ENCODE assay signal across 18 mouse cellular contexts in genomic region chr16:96114729-96115128, GRCm38 (mm10). TPM values are rescaled to one million over a fixed set of nuclear protein-coding genes. Genes with fewer than 3 reads are reported as not detected.
DNase-seq lines count a peak whose midpoint lies in the region; ATAC-seq and TF ChIP-seq lines count a peak whose summit lies in the region.
"Had no signal": no experiment of that assay in that cellular context is flagged by ENCODE, and none has a peak within 500 bp of the region (broad histone marks: within the 10 kb centered on the region; RNA-seq: fewer than 3 reads in every experiment).

No protein-coding gene starts in this region.

- no peak for ATAC-seq in intestine, postnatal 0 days
- ATAC-seq in intestine, embryonic 15.5 days = no peak
- no peak for ATAC-seq in midbrain, postnatal 0 days (ENCODE audit: low FRiP score)
- no peak for ATAC-seq in midbrain, embryonic 15.5 days (replicated peaks)
- no peak for ATAC-seq in forebrain, postnatal 0 days
- ATAC-seq: hindbrain, embryonic 16.5 days had no signal

- no peaks in the 10 kb centered on the region for H3K36me3 ChIP-seq in intestine, postnatal 0 days (ENCODE audit: control insufficient read depth, insufficient read depth)
- no peaks in the 10 kb centered on the region for H3K36me3 ChIP-seq in intestine, embryonic 15.5 days
- H3K36me3 ChIP-seq in midbrain, postnatal 0 days (ENCODE audit: insufficient read depth, low read length) = 0 out of 2 replicates have a peak, but pooled peaks cover 3% of the 10 kb centered on the region
- no peaks in the 10 kb centered on the region; the same call in 1 of the 2 replicates for H3K36me3 ChIP-seq in midbrain, embryonic 15.5 days (replicated peaks)
- no peaks in the 10 kb centered on the region for H3K36me3 ChIP-seq in MEL (ENCODE audit: control insufficient read depth in 1 of 2, insufficient read depth in 2 of 2, low read length in 2 of 2)
- H3K36me3 ChIP-seq in myocyte (ENCODE audit: control insufficient read depth, insufficient read depth) = peaks cover 7% of the 10 kb centered on the region
- H3K36me3 ChIP-seq in limb, embryonic 10.5 days = 0 out of 2 replicates have a peak, but pooled peaks cover 2% of the 10 kb centered on the region
- H3K36me3 ChIP-seq in forebrain, postnatal 0 days (ENCODE audit: insufficient read depth) = peaks cover 18% of the 10 kb centered on the region
- H3K36me3 ChIP-seq: embryonic facial prominence, embryonic 12.5 days; kidney, embryonic 15.5 days; stomach, embryonic 15.5 days had no signal

- TF ChIP-seq POLR2A in MEL (IDR thresholded peaks at IDR 0.05; ENCODE audit: control insufficient read depth in 1 of 2, insufficient read depth in 1 of 2, low read depth in 1 of 2, low read length in 2 of 2, poor library complexity in 1 of 2) (no peak), myocyte (IDR thresholded peaks at IDR 0.05; ENCODE audit: insufficient read length, low read depth) (no peak)

- no peak overlapping the region for H3K4me3 ChIP-seq in intestine, postnatal 0 days (ENCODE audit: low read depth, low read length)
- no peak overlapping the region for H3K4me3 ChIP-seq in intestine, embryonic 15.5 days (replicated peaks)
- H3K4me3 ChIP-seq in midbrain, postnatal 0 days (ENCODE audit: low read depth, low read length) = no peak overlapping the region
- no peak overlapping the region for H3K4me3 ChIP-seq in midbrain, embryonic 15.5 days
- H3K4me3 ChIP-seq in MEL (ENCODE audit: control insufficient read depth in 1 of 2, insufficient read depth in 1 of 2, low read depth in 2 of 2, low read length in 2 of 2) = no peak overlapping the region
- no peak overlapping the region for H3K4me3 ChIP-seq in myocyte
- no peak overlapping the region for H3K4me3 ChIP-seq in limb, embryonic 10.5 days
- H3K4me3 ChIP-seq in forebrain, postnatal 0 days (ENCODE audit: low read depth, low read length) = no peak overlapping the region
- H3K4me3 ChIP-seq: embryonic facial prominence, embryonic 12.5 days; forebrain, embryonic 10.5 days; heart, embryonic 10.5 days; kidney, embryonic 15.5 days; stomach, embryonic 15.5 days had no signal

- no peaks in the 10 kb centered on the region for H3K27me3 ChIP-seq in intestine, postnatal 0 days (replicated peaks; ENCODE audit: control insufficient read depth, insufficient read depth, low read length)
- H3K27me3 ChIP-seq in intestine, embryonic 15.5 days (replicated peaks) = no peaks in the 10 kb centered on the region
- H3K27me3 ChIP-seq in midbrain, postnatal 0 days (ENCODE audit: insufficient read depth, low read length) = no peaks in the 10 kb centered on the region
- H3K27me3 ChIP-seq in midbrain, embryonic 15.5 days (replicated peaks) = no peaks in the 10 kb centered on the region
- H3K27me3 ChIP-seq in MEL (ENCODE audit: control insufficient read depth in 1 of 2, insufficient read depth in 2 of 2, low read length in 2 of 2) = no peaks in the 10 kb centered on the region
- H3K27me3 ChIP-seq in myocyte (ENCODE audit: control insufficient read depth, insufficient read depth, insufficient read length) = no peaks in the 10 kb centered on the region
- no peaks in the 10 kb centered on the region for H3K27me3 ChIP-seq in limb, embryonic 10.5 days (ENCODE audit: low read depth, poor library complexity, severe bottlenecking)
- H3K27me3 ChIP-seq in forebrain, postnatal 0 days (ENCODE audit: insufficient read depth, low read length) = no peaks in the 10 kb centered on the region
- H3K27me3 ChIP-seq: embryonic facial prominence, embryonic 12.5 days; kidney, embryonic 15.5 days; stomach, embryonic 15.5 days had no signal

- no peak overlapping the region for H3K4me2 ChIP-seq in intestine, postnatal 0 days (replicated peaks; ENCODE audit: low read depth)
- H3K4me2 ChIP-seq in intestine, embryonic 15.5 days (replicated peaks) = no peak overlapping the region
- H3K4me2 ChIP-seq in midbrain, postnatal 0 days (ENCODE audit: low read depth, low read length, poor library complexity, severe bottlenecking) = no peak overlapping the region
- H3K4me2 ChIP-seq in midbrain, embryonic 15.5 days = no peak overlapping the region
- H3K4me2 ChIP-seq in myocyte (ENCODE audit: low read depth) = peak overlapping the region; percentile 30
- no peak overlapping the region for H3K4me2 ChIP-seq in forebrain, postnatal 0 days (ENCODE audit: low read depth)
- H3K4me2 ChIP-seq: embryonic facial prominence, embryonic 12.5 days; kidney, embryonic 15.5 days; stomach, embryonic 15.5 days had no signal

- H3K9ac ChIP-seq in intestine, postnatal 0 days (ENCODE audit: low read depth, low read length) = no peak overlapping the region
- H3K9ac ChIP-seq in intestine, embryonic 15.5 days = no peak overlapping the region
- H3K9ac ChIP-seq in midbrain, postnatal 0 days (replicated peaks; ENCODE audit: low read length, poor library complexity, severe bottlenecking) = no peak overlapping the region
- H3K9ac ChIP-seq in midbrain, embryonic 15.5 days = no peak overlapping the region
- H3K9ac ChIP-seq in MEL (ENCODE audit: control insufficient read depth, low read depth, low read length, poor library complexity, severe bottlenecking) = no peak overlapping the region
- no peak overlapping the region for H3K9ac ChIP-seq in forebrain, postnatal 0 days
- H3K9ac ChIP-seq: kidney, embryonic 15.5 days; stomach, embryonic 15.5 days had no signal

- H3K9me3 ChIP-seq in intestine, postnatal 0 days (ENCODE audit: control insufficient read depth) = no peaks in the 10 kb centered on the region
- H3K9me3 ChIP-seq in intestine, embryonic 15.5 days = no peaks in the 10 kb centered on the region
- no peaks in the 10 kb centered on the region for H3K9me3 ChIP-seq in midbrain, postnatal 0 days (ENCODE audit: low read length)
- no peaks in the 10 kb centered on the region for H3K9me3 ChIP-seq in midbrain, embryonic 15.5 days
- no peaks in the 10 kb centered on the region for H3K9me3 ChIP-seq in MEL (replicated peaks; ENCODE audit: insufficient read depth, low read length)
- no peaks in the 10 kb centered on the region for H3K9me3 ChIP-seq in limb, embryonic 10.5 days (replicated peaks)
- no peaks in the 10 kb centered on the region for H3K9me3 ChIP-seq in forebrain, postnatal 0 days (ENCODE audit: low read length)
- H3K9me3 ChIP-seq: embryonic facial prominence, embryonic 12.5 days; forebrain, embryonic 10.5 days; heart, embryonic 10.5 days; kidney, embryonic 15.5 days; stomach, embryonic 15.5 days had no signal

- peak; percentile 40 for TF ChIP-seq CTCF in intestine, postnatal 0 days (IDR thresholded peaks at IDR 0.05; ENCODE audit: low read depth)
- TF ChIP-seq CTCF in midbrain, postnatal 0 days (IDR thresholded peaks at IDR 0.05) = 0 out of 2 replicates have a peak, but pooled peaks have one; percentile 12
- TF ChIP-seq CTCF in MEL (IDR thresholded peaks at IDR 0.05 in 2 of 3, conservative IDR thresholded peaks at IDR 0.05 in 1 of 3; ENCODE audit: control insufficient read depth in 1 of 3, insufficient read depth in 1 of 3, low read depth in 2 of 3, low read length in 3 of 3, poor library complexity in 1 of 3, severe bottlenecking in 1 of 3) = peak; percentile 26 to 72 (median 49); a peak in 5 of 6 replicates
- TF ChIP-seq CTCF in forebrain, postnatal 0 days (IDR thresholded peaks at IDR 0.05; ENCODE audit: low read depth) = no peak

- no peaks in the 10 kb centered on the region for H3K4me1 ChIP-seq in intestine, postnatal 0 days (replicated peaks; ENCODE audit: control insufficient read depth, insufficient read depth, low read length)
- H3K4me1 ChIP-seq in intestine, embryonic 15.5 days (replicated peaks) = no peaks in the 10 kb centered on the region
- no peaks in the 10 kb centered on the region for H3K4me1 ChIP-seq in midbrain, postnatal 0 days (ENCODE audit: insufficient read depth, low read length)
- no peaks in the 10 kb centered on the region for H3K4me1 ChIP-seq in midbrain, embryonic 15.5 days
- H3K4me1 ChIP-seq in MEL (ENCODE audit: control insufficient read depth in 1 of 2, insufficient read depth in 2 of 2, low read length in 2 of 2) = no peaks in the 10 kb centered on the region
- no peaks in the 10 kb centered on the region for H3K4me1 ChIP-seq in limb, embryonic 10.5 days
- H3K4me1 ChIP-seq in forebrain, postnatal 0 days (ENCODE audit: insufficient read depth) = no peaks in the 10 kb centered on the region
- H3K4me1 ChIP-seq: forebrain, embryonic 10.5 days; kidney, embryonic 15.5 days; stomach, embryonic 15.5 days had no signal

- no peaks in the 10 kb centered on the region for H3K79me2 ChIP-seq in MEL (ENCODE audit: control insufficient read depth, insufficient read depth, low read length, poor library complexity)
- no peaks in the 10 kb centered on the region for H3K79me2 ChIP-seq in myocyte (ENCODE audit: control insufficient read depth, insufficient read depth)

- peak; percentile 67 for TF ChIP-seq RAD21 in MEL (IDR thresholded peaks at IDR 0.05; ENCODE audit: low read depth, low read length)

- no peak overlapping the region for H3K27ac ChIP-seq in intestine, postnatal 0 days (ENCODE audit: low read depth, low read length)
- no peak overlapping the region for H3K27ac ChIP-seq in intestine, embryonic 15.5 days
- H3K27ac ChIP-seq in midbrain, postnatal 0 days (ENCODE audit: low read depth, low read length) = no peak overlapping the region
- no peak overlapping the region for H3K27ac ChIP-seq in midbrain, embryonic 15.5 days
- H3K27ac ChIP-seq in MEL (ENCODE audit: control insufficient read depth, low read depth, low read length) = no peak overlapping the region
- no peak overlapping the region for H3K27ac ChIP-seq in limb, embryonic 10.5 days
- H3K27ac ChIP-seq in forebrain, postnatal 0 days (ENCODE audit: low read depth, low read length) = no peak overlapping the region
- H3K27ac ChIP-seq: embryonic facial prominence, embryonic 12.5 days; forebrain, embryonic 10.5 days; kidney, embryonic 15.5 days; stomach, embryonic 15.5 days had no signal

- TF ChIP-seq EP300 in MEL (IDR thresholded peaks at IDR 0.05; ENCODE audit: low read depth in 1 of 2, low read length in 2 of 2) = no peak

- H3ac ChIP-seq in myocyte (ENCODE audit: control insufficient read depth, insufficient read length) = no peak overlapping the region

- no peak for DNase-seq in midbrain, postnatal 0 days (ENCODE audit: low spot score)
- peak; percentile 71 for DNase-seq in MEL (ENCODE audit: low read depth, low spot score)
- DNase-seq in limb, embryonic 10.5 days (ENCODE audit: low spot score) = no peak
- no peak for DNase-seq in forebrain, postnatal 0 days
- DNase-seq: adrenal gland, postnatal 25 days; cerebellum, postnatal 14 days; lung, adult 2 months; right cerebral cortex, postnatal 4 days had no signal

- 56% methylated on average over 4 of the region's 4 CpGs for WGBS in intestine, postnatal 0 days
- WGBS in intestine, embryonic 15.5 days = 51% methylated on average over 4 of the region's 4 CpGs
- WGBS in midbrain, postnatal 0 days = 49% methylated on average over 4 of the region's 4 CpGs
- WGBS in midbrain, embryonic 15.5 days = 41% methylated on average over 4 of the region's 4 CpGs
- WGBS in limb, embryonic 10.5 days = 60% methylated on average over 4 of the region's 4 CpGs
- 51% methylated on average over 4 of the region's 4 CpGs for WGBS in forebrain, postnatal 0 days

RNA-seq across cellular contexts. Expression of gene Hmgn1, which starts 12.8 kb away (rescaled TPM):
- 200 and 202 TPM in 2 replicates for polyA plus RNA-seq in intestine, postnatal 0 days (2015; fragmentation: Nextera tagmentation; extraction: Ambion mirVana)
- 489 and 623 TPM in 2 replicates for polyA plus RNA-seq in intestine, embryonic 15.5 days (2015; fragmentation: Nextera tagmentation; extraction: Ambion mirVana)
- total RNA-seq in midbrain, postnatal 0 days (2014; rRNA removed) = 106 and 119 TPM in 2 replicates
- polyA plus RNA-seq in midbrain, postnatal 0 days (2015; fragmentation: Nextera tagmentation; extraction: Ambion mirVana) = 184 and 202 TPM in 2 replicates
- polyA plus RNA-seq in midbrain, embryonic 15.5 days (2015; fragmentation: Nextera tagmentation; extraction: Ambion mirVana) = 298 and 315 TPM in 2 replicates
- total RNA-seq in MEL (2012; rRNA removed) = 185 and 186 TPM in 2 replicates
- polyA plus RNA-seq in MEL (2012; ENCODE audit: insufficient read depth in 1 of 2, insufficient read length in 2 of 2, low read depth in 1 of 2, low replicate concordance in 2 of 2, missing spikeins in 1 of 2) = 100 to 1,000 TPM; 246 to 778 TPM
- polyA plus RNA-seq in myocyte (2012; fragmentation: generic; extraction: Trizol) = 120 TPM
- polyA plus RNA-seq in limb, embryonic 10.5 days (2016; fragmentation: Nextera tagmentation; extraction: Ambion mirVana) = 979 and 1,015 TPM in 2 replicates
- 141 and 166 TPM in 2 replicates for total RNA-seq in forebrain, postnatal 0 days (2014; rRNA removed)
- 241 and 247 TPM in 2 replicates for polyA plus RNA-seq in forebrain, postnatal 0 days (2015; fragmentation: Nextera tagmentation; extraction: Ambion mirVana)

RNA-seq across cellular contexts. Expression of gene Wrb, which starts 30.5 kb away (rescaled TPM):
- 18.3 and 18.5 TPM in 2 replicates for polyA plus RNA-seq in intestine, postnatal 0 days (2015; fragmentation: Nextera tagmentation; extraction: Ambion mirVana)
- 56.4 and 61.6 TPM in 2 replicates for polyA plus RNA-seq in intestine, embryonic 15.5 days (2015; fragmentation: Nextera tagmentation; extraction: Ambion mirVana)
- total RNA-seq in midbrain, postnatal 0 days (2014; rRNA removed) = 190 and 218 TPM in 2 replicates
- polyA plus RNA-seq in midbrain, postnatal 0 days (2015; fragmentation: Nextera tagmentation; extraction: Ambion mirVana) = 212 and 228 TPM in 2 replicates
- polyA plus RNA-seq in midbrain, embryonic 15.5 days (2015; fragmentation: Nextera tagmentation; extraction: Ambion mirVana) = 217 and 221 TPM in 2 replicates
- total RNA-seq in MEL (2012; rRNA removed) = 36.7 and 50.2 TPM in 2 replicates
- polyA plus RNA-seq in MEL (2012; ENCODE audit: insufficient read depth in 1 of 2, insufficient read length in 2 of 2, low read depth in 1 of 2, low replicate concordance in 2 of 2, missing spikeins in 1 of 2) (10 to 100 TPM in 1 of 2 experiments, not detected in 1; 41.6 TPM), myocyte (2012; fragmentation: generic; extraction: Trizol) (16.4 TPM)
- 78.2 and 79.6 TPM in 2 replicates for polyA plus RNA-seq in limb, embryonic 10.5 days (2016; fragmentation: Nextera tagmentation; extraction: Ambion mirVana)
- total RNA-seq in forebrain, postnatal 0 days (2014; rRNA removed) = 178 and 180 TPM in 2 replicates
- polyA plus RNA-seq in forebrain, postnatal 0 days (2015; fragmentation: Nextera tagmentation; extraction: Ambion mirVana) = 157 and 193 TPM in 2 replicates

RNA-seq across cellular contexts. Expression of gene Brwd1, which starts 32.4 kb away (rescaled TPM):
- 19.9 and 23.3 TPM in 2 replicates for polyA plus RNA-seq in intestine, postnatal 0 days (2015; fragmentation: Nextera tagmentation; extraction: Ambion mirVana)
- 62.3 and 64.7 TPM in 2 replicates for polyA plus RNA-seq in intestine, embryonic 15.5 days (2015; fragmentation: Nextera tagmentation; extraction: Ambion mirVana)
- 151 and 186 TPM in 2 replicates for total RNA-seq in midbrain, postnatal 0 days (2014; rRNA removed)
- 169 and 173 TPM in 2 replicates for polyA plus RNA-seq in midbrain, postnatal 0 days (2015; fragmentation: Nextera tagmentation; extraction: Ambion mirVana)
- 278 and 295 TPM in 2 replicates for polyA plus RNA-seq in midbrain, embryonic 15.5 days (2015; fragmentation: Nextera tagmentation; extraction: Ambion mirVana)
- 33.7 and 41.0 TPM in 2 replicates for total RNA-seq in MEL (2012; rRNA removed)
- polyA plus RNA-seq in MEL (2012; ENCODE audit: insufficient read depth in 1 of 2, insufficient read length in 2 of 2, low read depth in 1 of 2, low replicate concordance in 2 of 2, missing spikeins in 1 of 2) (10 to 100 TPM; 27.1 to 77.1 TPM), myocyte (2012; fragmentation: generic; extraction: Trizol) (21.4 TPM)
- 123 and 146 TPM in 2 replicates for polyA plus RNA-seq in limb, embryonic 10.5 days (2016; fragmentation: Nextera tagmentation; extraction: Ambion mirVana)
- 151 and 196 TPM in 2 replicates for total RNA-seq in forebrain, postnatal 0 days (2014; rRNA removed)
- polyA plus RNA-seq in forebrain, postnatal 0 days (2015; fragmentation: Nextera tagmentation; extraction: Ambion mirVana) = 122 and 145 TPM in 2 replicates
